Mouse (Mus musculus) monocyte, adult 5-6 weeks (primary cell): ENCODE measurements around the gene Cdk5rap2. TPM values are rescaled to one million over a fixed set of nuclear protein-coding genes. Genes with fewer than 3 reads are reported as not detected.
A peak's percentile ranks its signal among the peaks of the same experiment; 100 is the strongest.

ENCODE experiments used
- ATAC-seq: fragments of 153-309, 156-312 bp; replicated peaks from 2 replicates; pipeline ENCODE4 v1.8.0; 2017; ENCODE audit warnings: mild to moderate bottlenecking; ENCODE audit not compliant: low TSS enrichment, insufficient number of reproducible peaks, severe bottlenecking, poor library complexity, low FRiP score
- total RNA-seq: library from RNA; stranded (forward); fragments of 200-1000, 200-491, 200-594 nt; gene quantifications from 3 replicates; pipeline ENCODE4 v1.2.3, GENCODE M21; 2017

The Cdk5rap2 gene
- total RNA-seq, 1 experiment from 2014 or later, result 30.0 TPM

DNA sequence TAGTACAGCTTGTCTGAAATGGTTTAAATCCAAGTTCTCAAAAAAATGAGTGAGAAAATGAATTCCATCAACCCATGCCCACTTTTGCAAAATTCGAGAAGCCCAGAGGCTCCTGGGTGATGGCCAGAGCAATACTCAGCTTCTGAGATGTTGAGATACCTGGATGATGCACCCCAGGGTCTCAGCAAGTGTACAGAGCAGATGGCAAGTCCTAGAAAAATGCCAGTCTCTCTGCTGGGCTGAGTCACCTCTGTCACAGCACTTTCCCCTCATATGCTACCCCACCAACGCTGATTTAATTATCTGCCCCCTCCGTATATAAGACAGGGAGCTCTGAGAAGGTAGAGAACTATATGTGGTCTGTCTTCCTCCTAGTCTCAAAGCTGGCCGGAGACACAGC lies 137.3 kb downstream of the Cdk5rap2 start:
- ATAC-seq, result no peak

- no peak for ATAC-seq
Measured at GRCm38 (mm10) chr4:70272527-70272926, 137.7 kb downstream of the Cdk5rap2 start.

GRCm38 (mm10) chr4:70267213-70267906 lies 142.9 kb downstream of the Cdk5rap2 start:
- ATAC-seq, result no peak

DNA sequence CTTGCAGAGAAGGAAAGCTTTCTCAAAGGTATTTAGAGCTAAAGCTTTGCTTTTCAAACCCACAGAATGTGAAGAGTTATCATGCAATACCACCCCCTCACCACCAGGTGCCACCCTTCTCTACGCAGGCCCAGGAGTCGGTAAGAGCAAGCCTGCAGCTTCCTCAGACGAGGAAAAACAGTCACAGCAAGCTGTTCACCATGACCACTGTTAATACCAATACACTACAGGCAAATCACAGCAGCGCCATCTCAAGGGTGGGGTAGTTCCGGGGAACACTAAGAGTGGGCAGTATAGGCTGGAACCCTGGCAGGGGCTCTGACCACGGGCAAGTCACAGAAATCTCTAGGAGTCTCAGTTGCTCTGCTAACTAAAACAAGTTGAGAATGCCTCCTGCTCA lies 145.0 kb downstream of the Cdk5rap2 start:
- ATAC-seq, result 0 out of 2 replicates have a peak, but pooled peaks have one; percentile 31

DNA sequence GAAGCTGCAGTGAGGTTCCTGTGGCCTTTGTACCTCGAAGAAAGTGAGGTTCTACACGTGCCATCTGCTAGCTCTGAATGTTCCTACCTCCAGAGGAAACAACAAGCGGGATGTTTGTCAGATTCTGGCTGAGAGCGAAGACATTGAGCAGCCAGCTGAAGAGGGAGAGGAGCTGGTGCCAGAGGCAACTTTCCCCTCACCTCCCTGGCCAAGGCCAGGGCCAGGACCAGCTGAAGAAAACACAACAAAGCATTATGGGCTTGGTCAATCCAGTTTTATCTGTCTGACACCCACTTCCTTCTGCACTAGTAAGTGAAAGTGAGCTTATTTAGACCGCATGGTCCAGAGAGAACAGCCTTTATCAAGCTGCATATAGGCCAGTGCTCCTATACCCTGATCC lies 147.4 kb downstream of the Cdk5rap2 start:
- no peak for ATAC-seq

DNA sequence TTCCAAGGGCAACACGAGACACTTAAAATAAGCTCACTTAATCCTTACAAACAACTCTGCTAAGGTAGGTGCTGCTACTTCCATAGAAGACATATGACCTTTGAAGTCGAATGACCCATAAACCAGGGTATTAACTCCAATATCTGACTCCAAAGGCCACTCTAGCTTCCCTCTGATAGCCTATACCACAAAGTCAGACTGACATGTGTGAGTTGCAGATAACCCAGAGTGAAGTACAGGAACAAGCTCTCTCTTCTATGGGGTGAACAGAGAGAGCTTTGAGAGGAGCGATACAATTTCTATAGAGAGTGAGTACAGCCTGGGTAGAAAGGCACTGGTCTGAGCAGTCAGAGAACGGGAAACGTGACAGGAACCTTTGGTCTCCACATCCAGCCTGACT lies 148.9 kb downstream of the Cdk5rap2 start:
- ATAC-seq, result no peak

GRCm38 (mm10) chr4:70260419-70260807 lies 149.8 kb downstream of the Cdk5rap2 start:
- no peak for ATAC-seq

DNA sequence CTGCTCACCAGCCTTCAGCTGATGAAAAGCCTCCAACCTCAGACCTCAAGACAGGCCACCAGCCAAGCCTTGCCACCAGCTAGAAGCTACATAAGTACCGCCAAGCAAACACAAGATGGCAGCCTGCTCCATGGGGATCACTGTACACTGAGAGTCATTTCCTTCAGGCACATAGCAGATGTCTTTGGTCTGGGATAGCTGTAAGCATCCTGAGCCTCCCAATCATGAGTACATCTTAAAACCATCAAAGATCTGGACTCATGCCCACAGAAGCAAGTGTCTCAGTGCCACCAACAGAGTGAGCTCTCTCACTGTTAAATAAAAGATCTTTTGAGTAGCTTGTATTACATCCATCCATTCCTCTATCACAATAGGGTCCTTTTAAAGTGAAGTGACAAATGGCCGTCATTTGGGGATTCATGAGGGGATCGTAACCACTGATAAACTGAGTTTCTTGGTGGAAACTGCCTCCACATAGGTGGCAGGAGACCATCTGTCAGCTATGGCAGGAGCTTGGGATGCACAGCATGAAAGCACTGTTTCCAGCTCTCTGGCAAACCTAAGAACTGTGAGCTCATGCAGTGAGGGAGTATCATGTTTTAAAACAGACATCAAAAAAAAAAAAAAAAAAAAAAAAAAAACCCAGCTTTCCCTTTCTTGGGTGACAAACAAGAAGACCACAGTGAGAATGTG lies 150.4 kb downstream of the Cdk5rap2 start:
- ATAC-seq, result no peak

DNA sequence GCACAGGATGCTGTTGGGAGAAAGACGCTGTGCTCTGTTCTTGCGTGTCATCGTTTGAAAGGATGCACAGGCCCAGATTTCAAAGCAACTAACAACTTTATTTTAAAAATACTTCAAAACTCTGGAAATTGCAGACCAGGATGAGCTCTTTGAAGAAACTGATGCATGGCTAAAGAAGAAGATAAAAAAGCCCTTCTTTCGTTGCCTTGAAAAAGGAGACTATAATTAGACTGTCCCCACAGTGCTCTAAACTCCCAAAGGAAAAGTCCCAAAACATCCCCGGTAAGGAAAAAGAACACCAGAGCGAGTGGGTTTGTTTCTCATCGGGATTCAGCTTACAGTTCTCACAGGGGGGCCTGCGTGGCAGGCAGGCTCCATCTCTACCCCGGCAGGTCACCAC lies 151.4 kb downstream of the Cdk5rap2 start:
- no peak for ATAC-seq

DNA sequence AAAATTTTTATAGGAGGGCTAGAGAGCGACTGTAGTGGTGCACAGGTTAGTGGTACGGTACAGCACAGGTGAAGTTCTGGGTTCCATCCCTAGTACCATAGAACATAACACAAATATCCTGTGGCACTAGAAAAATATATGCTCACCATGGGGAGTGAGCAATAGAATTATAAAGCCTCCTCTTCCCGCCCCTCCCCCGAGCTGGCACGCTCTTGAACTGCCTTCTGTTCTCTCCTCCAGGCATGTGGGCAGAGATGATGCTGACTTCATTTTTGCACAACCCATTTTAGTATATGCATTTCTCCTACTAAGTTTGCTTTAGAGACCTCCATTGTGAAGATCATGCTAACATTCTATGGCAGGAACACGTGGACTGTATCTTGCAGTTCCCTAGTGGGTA lies 152.0 kb downstream of the Cdk5rap2 start:
- no peak for ATAC-seq

GRCm38 (mm10) chr4:70251782-70252181 lies 158.5 kb downstream of the Cdk5rap2 start:
- no peak for ATAC-seq

DNA sequence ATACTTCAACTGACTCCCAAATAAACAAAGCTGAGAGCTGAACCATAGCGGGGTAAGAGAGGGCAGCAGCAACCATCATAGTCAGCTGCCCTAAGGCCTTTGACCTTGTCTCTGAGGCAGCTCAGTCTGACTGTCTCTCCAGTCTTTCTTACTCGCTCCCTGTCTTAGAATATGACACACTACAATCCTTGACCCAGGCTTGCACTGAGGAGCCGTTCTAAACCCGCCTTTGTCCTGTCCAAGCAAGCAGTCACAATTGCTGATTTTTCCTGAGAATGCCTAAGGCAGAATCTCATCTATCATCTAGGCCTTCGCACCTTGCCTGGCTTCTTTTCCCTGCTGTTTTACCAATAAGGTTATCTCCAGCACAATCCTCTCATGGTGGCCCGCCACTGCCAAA lies 164.5 kb downstream of the Cdk5rap2 start:
- no peak for ATAC-seq

- no peak for ATAC-seq
Measured at GRCm38 (mm10) chr4:70243561-70244120, 166.6 kb downstream of the Cdk5rap2 start.

GRCm38 (mm10) chr4:70239731-70240130 lies 170.5 kb downstream of the Cdk5rap2 start:
- no peak for ATAC-seq

GRCm38 (mm10) chr4:70238862-70239261 lies 171.4 kb downstream of the Cdk5rap2 start:
- no peak for ATAC-seq

- ATAC-seq, result no peak
Measured at GRCm38 (mm10) chr4:70232383-70232782, 177.9 kb downstream of the Cdk5rap2 start.

GRCm38 (mm10) chr4:70229874-70230273 lies 180.4 kb downstream of the Cdk5rap2 start:
- no peak for ATAC-seq

GRCm38 (mm10) chr4:70228350-70228749 lies 181.9 kb downstream of the Cdk5rap2 start:
- ATAC-seq, result no peak

DNA sequence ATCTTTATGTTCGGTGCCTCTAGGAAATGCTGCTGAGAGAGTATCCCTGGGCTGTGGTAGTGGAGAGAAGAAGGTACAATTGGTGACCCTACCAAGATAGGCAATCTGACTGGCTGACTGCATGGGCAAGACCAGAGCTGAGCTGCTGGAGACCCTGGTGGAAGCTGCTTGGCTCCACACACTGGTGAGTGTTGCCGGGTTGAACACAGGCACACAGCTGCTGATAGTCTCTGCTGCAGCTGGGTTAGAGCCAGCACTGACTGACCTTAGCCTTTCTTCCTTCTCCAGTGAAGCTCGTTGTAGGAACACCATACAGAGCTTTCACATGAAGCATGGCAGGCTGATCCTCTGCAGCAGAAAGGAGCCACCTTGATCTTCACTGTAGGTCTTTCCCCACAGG lies 182.6 kb downstream of the Cdk5rap2 start:
- no peak for ATAC-seq

GRCm38 (mm10) chr4:70224503-70224902 lies 185.7 kb downstream of the Cdk5rap2 start:
- ATAC-seq, result no peak
